Mouse (Mus musculus) C2C12 (cell line): ENCODE measurements around the gene Cc2d1b. TPM values are rescaled to one million over a fixed set of nuclear protein-coding genes. Genes with fewer than 3 reads are reported as not detected.

ENCODE experiments used
- H3K27me3 ChIP-seq: one replicate; pipeline ENCODE4 v1.6.1; 2011; ENCODE audit not compliant: control insufficient read depth, insufficient read depth, insufficient read length
- H3K36me3 ChIP-seq: one replicate; pipeline ENCODE4 v1.6.1; 2011; ENCODE audit not compliant: control insufficient read depth, insufficient read depth
- H3K4me3 ChIP-seq: one replicate; pipeline ENCODE4 v1.5.1; 2011; ENCODE audit warnings: mild to moderate bottlenecking, control low read depth; ENCODE audit not compliant: poor library complexity, insufficient read depth, severe bottlenecking
- H3K79me2 ChIP-seq: one replicate; pipeline ENCODE4 v1.6.1; 2011; ENCODE audit not compliant: control insufficient read depth, insufficient read depth
- H3K79me3 ChIP-seq: one replicate; pipeline ENCODE4 v1.6.1; 2011; ENCODE audit warnings: low read depth, control low read depth
- H3ac ChIP-seq: one replicate; pipeline ENCODE3; 2011; ENCODE audit warnings: low read depth; ENCODE audit not compliant: control insufficient read depth, insufficient read length
- CEBPB ChIP-seq: IDR thresholded peaks from one replicate; pipeline ENCODE4 v1.6.1; 2011; ENCODE audit warnings: low read depth, mild to moderate bottlenecking, control low read depth, moderate library complexity
- CTCF ChIP-seq: IDR thresholded peaks from one replicate; pipeline ENCODE4 v1.5.1; 2011; ENCODE audit not compliant: control insufficient read depth, insufficient read depth, insufficient read length
- FOSL1 ChIP-seq: IDR thresholded peaks from one replicate; pipeline ENCODE4 v1.8.0; 2011; ENCODE audit warnings: mild to moderate bottlenecking, low read length; ENCODE audit not compliant: poor library complexity, insufficient read depth, severe bottlenecking
- MAX ChIP-seq: IDR thresholded peaks from one replicate; pipeline ENCODE4 v1.6.1; 2011; ENCODE audit warnings: mild to moderate bottlenecking, control low read depth
- MYOD1 ChIP-seq: IDR thresholded peaks from one replicate; pipeline ENCODE4 v1.6.1; 2011; ENCODE audit warnings: low read depth; ENCODE audit not compliant: control insufficient read depth, insufficient read length
- MYOG ChIP-seq: IDR thresholded peaks from one replicate; pipeline ENCODE4 v1.6.1; 2011; ENCODE audit not compliant: control insufficient read depth, insufficient read length; ENCODE audit errors: extremely low read depth
- USF1 ChIP-seq: IDR thresholded peaks from one replicate; pipeline ENCODE4 v1.6.1; 2011; ENCODE audit warnings: low read depth, mild to moderate bottlenecking, control low read depth, moderate library complexity
- polyA plus RNA-seq: library from polyadenylated mRNA; unstranded; fragments of >200 nt; fragmentation: generic; extraction: Trizol; gene quantifications from one replicate; pipeline ENCODE4 v1.2.1, GENCODE M21; 2012; ENCODE audit warnings: missing spikeins

The Cc2d1b gene
- polyA plus RNA-seq, 1 experiment, result 33.6 TPM

DNA sequence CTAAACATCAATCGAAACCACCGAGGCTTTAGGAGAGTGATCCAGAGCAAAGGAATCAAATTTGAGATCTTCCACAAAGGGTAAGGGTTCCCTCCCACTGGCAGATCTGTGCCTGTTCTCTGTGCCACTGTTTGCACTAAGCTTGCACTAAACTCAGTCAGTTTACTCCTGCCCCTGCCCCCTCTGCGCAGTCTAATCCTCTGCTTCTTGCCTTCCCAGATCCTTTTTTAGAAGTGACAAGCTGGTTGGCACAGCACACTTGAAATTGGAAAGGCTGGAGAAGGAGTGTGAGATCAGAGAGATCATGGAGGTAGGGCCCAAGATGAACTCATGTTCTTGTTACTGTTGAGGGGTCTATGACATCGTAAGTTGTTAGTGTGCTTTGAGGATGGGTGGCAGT, 11.9 kb downstream of the Cc2d1b start:
- Histone ChIP-seq H3K27me3 (no peaks in the 10 kb centered on the region), H3K79me2 (no peaks in the 10 kb centered on the region), H3K79me3 (no peaks in the 10 kb centered on the region), H3ac (no peak overlapping the region), H3K4me3 (no peak overlapping the region), H3K36me3 (peaks cover 76% of the 10 kb centered on the region)
- no peak for TF ChIP-seq MAX
- TF ChIP-seq USF1, result no peak
- no peak for TF ChIP-seq FOSL1
- TF ChIP-seq CEBPB, result no peak
- TF ChIP-seq MYOD1, result no peak
- TF ChIP-seq CTCF, result no peak
- no peak for TF ChIP-seq MYOG

DNA sequence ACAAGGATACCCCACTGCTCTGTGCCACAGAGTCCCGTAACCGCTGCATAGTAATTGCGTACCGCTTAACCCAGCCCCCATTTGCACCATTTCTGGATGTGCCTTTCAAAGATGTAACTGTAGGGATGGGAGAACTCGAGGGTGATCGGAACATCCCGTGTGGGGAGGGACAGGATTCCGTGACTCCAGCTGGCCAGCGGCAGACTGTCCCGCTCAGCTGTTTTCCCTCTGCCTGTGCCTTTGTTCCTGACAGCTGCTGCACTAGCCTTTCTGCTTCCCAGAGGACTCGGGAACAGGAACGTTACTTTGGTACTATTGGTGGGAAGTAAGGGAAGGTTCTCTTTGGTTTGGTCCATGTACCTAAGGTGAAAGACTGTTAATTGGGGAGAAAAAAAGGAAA, 14.0 kb downstream of the Cc2d1b start:
- Histone ChIP-seq H3K27me3 (no peaks in the 10 kb centered on the region), H3K36me3 (peaks cover 73% of the 10 kb centered on the region), H3ac (no peak overlapping the region), H3K4me3 (no peak overlapping the region), H3K79me2 (no peaks in the 10 kb centered on the region), H3K79me3 (no peaks in the 10 kb centered on the region)
- no peak for TF ChIP-seq MAX
- TF ChIP-seq MYOG, result no peak
- TF ChIP-seq FOSL1, result no peak
- TF ChIP-seq CEBPB, result no peak
- no peak for TF ChIP-seq USF1
- no peak for TF ChIP-seq CTCF
- no peak for TF ChIP-seq MYOD1

DNA sequence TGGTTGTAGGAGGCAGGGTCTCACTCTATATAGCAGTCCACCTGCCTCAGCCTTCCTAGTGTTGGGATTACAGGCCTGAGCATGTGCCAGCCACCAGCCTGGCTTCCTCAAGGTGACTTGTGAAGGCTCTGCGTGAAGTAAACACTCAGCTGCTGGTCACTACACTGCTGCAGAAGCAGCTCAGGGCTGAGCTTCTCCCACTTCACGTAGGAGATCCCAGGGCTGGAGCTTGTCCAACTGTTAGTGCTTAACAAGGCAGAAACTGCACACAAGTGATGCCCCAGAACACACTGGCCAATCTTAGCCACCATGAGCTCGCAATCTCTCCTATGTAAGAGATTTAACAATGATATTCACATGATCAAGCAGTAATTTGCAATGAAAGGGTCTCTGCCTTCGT, 15.0 kb downstream of the Cc2d1b start:
- Histone ChIP-seq H3K79me3 (no peaks in the 10 kb centered on the region), H3K4me3 (no peak overlapping the region), H3K27me3 (no peaks in the 10 kb centered on the region), H3K79me2 (no peaks in the 10 kb centered on the region), H3ac (no peak overlapping the region), H3K36me3 (peaks cover 64% of the 10 kb centered on the region)
- no peak for TF ChIP-seq MYOG
- TF ChIP-seq MYOD1, result no peak
- no peak for TF ChIP-seq CEBPB
- TF ChIP-seq CTCF, result no peak
- no peak for TF ChIP-seq USF1
- no peak for TF ChIP-seq MAX
- no peak for TF ChIP-seq FOSL1

DNA sequence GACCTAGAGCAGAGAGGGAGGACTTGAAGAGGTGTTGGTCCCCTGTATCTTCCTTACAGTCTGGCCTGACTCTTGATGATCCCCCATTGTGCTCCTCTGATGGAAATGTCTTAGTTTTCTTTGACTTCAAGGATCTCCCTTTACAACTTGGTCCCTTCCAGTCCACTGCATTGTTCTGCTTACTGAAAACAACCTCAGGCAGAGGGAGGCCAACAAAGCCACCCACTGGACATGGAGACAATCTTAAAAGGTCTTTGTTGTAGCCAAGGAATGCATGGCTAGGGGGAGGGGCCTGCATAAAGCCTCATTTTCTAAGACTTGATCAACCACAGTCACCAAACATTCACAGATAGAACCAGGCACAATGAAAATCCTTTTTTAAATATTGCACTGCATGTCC, 15.4 kb downstream of the Cc2d1b start:
- no peaks in the 10 kb centered on the region for H3K79me2 ChIP-seq
- peaks cover 60% of the 10 kb centered on the region for H3K36me3 ChIP-seq
- TF ChIP-seq MAX (no peak), CTCF (no peak), MYOG (no peak), FOSL1 (no peak), CEBPB (no peak), MYOD1 (no peak), USF1 (no peak)
- no peak overlapping the region for H3ac ChIP-seq
- no peak overlapping the region for H3K4me3 ChIP-seq
- no peaks in the 10 kb centered on the region for H3K27me3 ChIP-seq
- H3K79me3 ChIP-seq, result no peaks in the 10 kb centered on the region

DNA sequence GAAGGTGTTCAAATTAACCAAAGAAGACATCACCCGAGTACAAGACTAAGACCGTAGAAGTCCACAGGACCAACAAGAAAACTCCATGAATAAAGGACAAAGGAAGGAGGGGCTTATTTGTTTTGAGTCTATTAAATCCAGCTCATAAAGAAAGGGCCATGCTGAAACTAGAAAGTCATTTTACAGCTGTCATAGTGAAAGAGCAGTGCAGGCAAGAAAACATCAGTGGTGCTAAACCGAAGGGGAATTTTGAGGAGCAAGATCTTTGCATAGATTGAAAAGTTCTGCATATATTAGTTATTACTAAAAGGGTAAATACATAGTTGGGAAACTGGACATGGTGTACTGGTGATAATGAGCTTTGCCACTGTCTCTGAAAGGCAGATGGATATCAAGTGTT, 18.0 kb downstream of the Cc2d1b start:
- H3K79me2 ChIP-seq, result no peaks in the 10 kb centered on the region
- peaks cover 44% of the 10 kb centered on the region for H3K36me3 ChIP-seq
- H3ac ChIP-seq, result no peak overlapping the region
- H3K4me3 ChIP-seq, result no peak overlapping the region
- TF ChIP-seq FOSL1, result no peak
- no peak for TF ChIP-seq MAX
- TF ChIP-seq CEBPB, result no peak
- TF ChIP-seq MYOD1, result no peak
- TF ChIP-seq USF1, result no peak
- TF ChIP-seq MYOG, result no peak
- TF ChIP-seq CTCF, result no peak
- no peaks in the 10 kb centered on the region for H3K27me3 ChIP-seq
- H3K79me3 ChIP-seq, result no peaks in the 10 kb centered on the region

DNA sequence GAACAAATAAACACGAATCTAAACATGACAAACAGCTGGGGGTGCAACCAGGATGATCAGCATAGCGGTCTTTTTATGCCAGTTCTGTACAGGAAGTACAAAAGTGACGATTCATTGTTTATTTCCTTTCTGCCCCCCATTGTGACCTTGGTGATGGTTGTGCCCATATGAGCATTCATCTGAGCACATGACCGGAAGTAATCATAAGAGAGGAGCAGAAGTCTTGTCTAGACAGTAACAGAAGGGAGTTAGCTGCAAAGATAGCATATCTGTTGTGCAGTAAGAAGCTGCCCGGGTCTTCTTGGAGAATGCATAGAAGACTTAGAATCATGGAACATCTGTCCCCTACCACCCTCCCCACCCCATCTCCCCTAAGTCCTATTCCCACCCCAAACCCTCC, 19.0 kb downstream of the Cc2d1b start:
- H3K79me2 ChIP-seq, result no peaks in the 10 kb centered on the region
- no peaks in the 10 kb centered on the region for H3K27me3 ChIP-seq
- H3K4me3 ChIP-seq, result no peak overlapping the region
- H3K79me3 ChIP-seq, result no peaks in the 10 kb centered on the region
- peaks cover 34% of the 10 kb centered on the region for H3K36me3 ChIP-seq
- TF ChIP-seq MAX (no peak), FOSL1 (no peak), MYOG (no peak), USF1 (no peak), CTCF (no peak), MYOD1 (no peak), CEBPB (no peak)
- no peak overlapping the region for H3ac ChIP-seq
